In genomic region chr11:90664345-90664986, GRCm38 (mm10) we compare ENCODE assay signal across 8 mouse cellular contexts. TPM values are rescaled to one million over a fixed set of nuclear protein-coding genes. Genes with fewer than 3 reads are reported as not detected.
DNase-seq lines count a peak whose midpoint lies in the region; ATAC-seq and TF ChIP-seq lines count a peak whose summit lies in the region.

No protein-coding gene starts in this region.

- no peaks in the 10 kb centered on the region for H3K9me3 ChIP-seq in lung, embryonic 16.5 days (ENCODE audit: control insufficient read depth, low read length)
- no peaks in the 10 kb centered on the region for H3K9me3 ChIP-seq in forebrain, embryonic 14.5 days (replicated peaks; ENCODE audit: control insufficient read depth, low read length)
- no peaks in the 10 kb centered on the region for H3K9me3 ChIP-seq in liver, embryonic 14.5 days (ENCODE audit: control insufficient read depth, low read length)
- H3K9me3 ChIP-seq in stomach, postnatal 0 days (ENCODE audit: control insufficient read depth, low read length), result no peaks in the 10 kb centered on the region

- peak; percentile 49 for ATAC-seq in lung, embryonic 16.5 days (ENCODE audit: low read depth)
- ATAC-seq in forebrain, embryonic 14.5 days, result no peak
- peak; percentile 84 for ATAC-seq in liver, embryonic 14.5 days (ENCODE audit: insufficient read depth)
- no peak; the same call in 1 of the 2 replicates for ATAC-seq in stomach, postnatal 0 days (ENCODE audit: low FRiP score, low TSS enrichment)

- TF ChIP-seq EP300 in liver, embryonic 14.5 days (IDR thresholded peaks at IDR 0.05; ENCODE audit: low read depth), result peak; percentile 90
- no peak for TF ChIP-seq EP300 in stomach, postnatal 0 days (optimal IDR thresholded peaks at IDR 0.05)

- peaks cover under 1% of the 10 kb centered on the region; the same call in 1 of the 2 replicates for H3K36me3 ChIP-seq in lung, embryonic 16.5 days (ENCODE audit: control insufficient read depth, insufficient read depth, low read length)
- 0 out of 2 replicates have a peak, but pooled peaks cover under 1% of the 10 kb centered on the region for H3K36me3 ChIP-seq in forebrain, embryonic 14.5 days (ENCODE audit: control insufficient read depth, insufficient read depth, low read length)
- H3K36me3 ChIP-seq in liver, embryonic 14.5 days (replicated peaks; ENCODE audit: control insufficient read depth, insufficient read depth, low read depth), result peaks cover 46% of the 10 kb centered on the region
- H3K36me3 ChIP-seq in stomach, postnatal 0 days (ENCODE audit: control insufficient read depth, insufficient read depth, low read length), result 0 out of 2 replicates have a peak, but pooled peaks cover 5% of the 10 kb centered on the region

- H3K9ac ChIP-seq in lung, embryonic 16.5 days (ENCODE audit: low read length), result 0 out of 2 replicates have a peak overlapping the region, but pooled peaks have one; percentile 23
- no peak overlapping the region for H3K9ac ChIP-seq in forebrain, embryonic 14.5 days (ENCODE audit: low read length)
- peak overlapping the region; percentile 67 for H3K9ac ChIP-seq in liver, embryonic 14.5 days (replicated peaks)
- 0 out of 2 replicates have a peak overlapping the region, but pooled peaks have one; percentile 8 for H3K9ac ChIP-seq in stomach, postnatal 0 days (ENCODE audit: low read length)

- no peaks in the 10 kb centered on the region for H3K27me3 ChIP-seq in lung, embryonic 16.5 days (ENCODE audit: control insufficient read depth, insufficient read depth, low read depth, low read length)
- H3K27me3 ChIP-seq in forebrain, embryonic 14.5 days (replicated peaks; ENCODE audit: control insufficient read depth, insufficient read depth, low read length), result no peaks in the 10 kb centered on the region
- H3K27me3 ChIP-seq in liver, embryonic 14.5 days (ENCODE audit: control insufficient read depth, insufficient read depth, low read length), result no peaks in the 10 kb centered on the region
- H3K27me3 ChIP-seq in stomach, postnatal 0 days (ENCODE audit: control insufficient read depth, insufficient read depth, low read length), result no peaks in the 10 kb centered on the region

- peak overlapping the region; percentile 91 for H3K27ac ChIP-seq in lung, embryonic 16.5 days (ENCODE audit: low read length)
- peak overlapping the region; percentile 61; the same call in 1 of the 2 replicates for H3K27ac ChIP-seq in forebrain, embryonic 14.5 days (ENCODE audit: low read depth, low read length)
- peak overlapping the region; percentile 92 for H3K27ac ChIP-seq in liver, embryonic 14.5 days
- H3K27ac ChIP-seq in stomach, postnatal 0 days (replicated peaks), result peak overlapping the region; percentile 75

- no peak for TF ChIP-seq CTCF in liver, embryonic 14.5 days (IDR thresholded peaks at IDR 0.05; ENCODE audit: low read depth)
- TF ChIP-seq CTCF in stomach, postnatal 0 days (IDR thresholded peaks at IDR 0.05; ENCODE audit: low read depth), result no peak

- no peak overlapping the region for H3K4me3 ChIP-seq in lung, embryonic 16.5 days (ENCODE audit: low read length)
- no peak overlapping the region for H3K4me3 ChIP-seq in forebrain, embryonic 14.5 days (ENCODE audit: low read depth, low read length)
- peak overlapping the region; percentile 24 to 41; a peak in 3 of 4 replicates for H3K4me3 ChIP-seq in liver, embryonic 14.5 days (ENCODE audit: insufficient read depth in 1 of 2, low read depth in 2 of 2, low read length in 2 of 2)
- H3K4me3 ChIP-seq in stomach, postnatal 0 days (ENCODE audit: low read depth, low read length), result no peak overlapping the region

- H3K4me2 ChIP-seq in lung, embryonic 16.5 days (ENCODE audit: low read depth, low read length), result peak overlapping the region; percentile 29
- H3K4me2 ChIP-seq in forebrain, embryonic 14.5 days (ENCODE audit: low read length), result no peak overlapping the region
- H3K4me2 ChIP-seq in liver, embryonic 14.5 days (ENCODE audit: low read depth), result peak overlapping the region; percentile 58
- peak overlapping the region; percentile 40; the same call in 1 of the 2 replicates for H3K4me2 ChIP-seq in stomach, postnatal 0 days (replicated peaks; ENCODE audit: low read depth)

- peaks cover 31% of the 10 kb centered on the region for H3K4me1 ChIP-seq in lung, embryonic 16.5 days (replicated peaks; ENCODE audit: control insufficient read depth, insufficient read depth, low read length)
- peaks cover 17% of the 10 kb centered on the region for H3K4me1 ChIP-seq in forebrain, embryonic 14.5 days (ENCODE audit: control insufficient read depth, insufficient read depth, low read length)
- peaks cover 55 to 57% of the 10 kb centered on the region in 2 experiments for H3K4me1 ChIP-seq in liver, embryonic 14.5 days (replicated peaks; ENCODE audit: control insufficient read depth in 2 of 2, insufficient read depth in 2 of 2, low read length in 1 of 2)
- H3K4me1 ChIP-seq in stomach, postnatal 0 days (replicated peaks; ENCODE audit: control insufficient read depth, insufficient read depth), result peaks cover 11% of the 10 kb centered on the region; the same call in 1 of the 2 replicates

- DNase-seq in lung, postnatal 25 days (ENCODE audit: low spot score), result no peak
- peak; percentile 32 for DNase-seq in forebrain, embryonic 14.5 days (ENCODE audit: low spot score)
- peak; percentile 81 to 87 (median 87) for DNase-seq in liver, embryonic 14.5 days (ENCODE audit: low read depth in 3 of 3, low spot score in 3 of 3)
- no peak for DNase-seq in stomach, postnatal 0 days (ENCODE audit: low spot score)
- no peak for DNase-seq in ovary, adult 18-20 months (ENCODE audit: low spot score)
- no peak for DNase-seq in layer of hippocampus, postnatal 14 days (ENCODE audit: low spot score in 2 of 2)
- no peak for DNase-seq in cerebellum, adult 18-20 months

- 2% methylated on average over 8 of the region's 8 CpGs for WGBS in lung, embryonic 16.5 days
- WGBS in forebrain, embryonic 14.5 days, result 20% methylated on average over 8 of the region's 8 CpGs
- 8% methylated on average over 8 of the region's 8 CpGs for WGBS in liver, embryonic 14.5 days (ENCODE audit: insufficient replicate concordance)
- WGBS in stomach, postnatal 0 days, result 8% methylated on average over 8 of the region's 8 CpGs

RNA-seq across cellular contexts. Expression of gene Tom1l1, which starts 23.7 kb away (rescaled TPM):
- 40.3 and 41.7 TPM in 2 replicates for polyA plus RNA-seq in lung, embryonic 16.5 days (2015; fragmentation: Nextera tagmentation; extraction: Ambion mirVana)
- 13.9 and 14.0 TPM in 2 replicates for polyA plus RNA-seq in forebrain, embryonic 14.5 days (2014; fragmentation: Nextera tagmentation; extraction: Ambion mirVana)
- 13.6 and 26.6 TPM in 2 replicates for polyA plus RNA-seq in liver, embryonic 14.5 days (2012; rRNA removed)
- polyA plus RNA-seq in liver, embryonic 14.5 days (2014; fragmentation: Nextera tagmentation; extraction: Ambion mirVana), result 58.9 and 60.6 TPM in 2 replicates
- polyA plus RNA-seq in stomach, postnatal 0 days (2015; fragmentation: Nextera tagmentation; extraction: Ambion mirVana), result 36.5 and 37.1 TPM in 2 replicates
- 10 to 100 TPM; 21.0 to 22.6 TPM for total RNA-seq in layer of hippocampus, postnatal 14 days (2021)

RNA-seq across cellular contexts. Expression of gene Cox11, which starts 26.5 kb away (rescaled TPM):
- 27.2 and 29.3 TPM in 2 replicates for polyA plus RNA-seq in lung, embryonic 16.5 days (2015; fragmentation: Nextera tagmentation; extraction: Ambion mirVana)
- polyA plus RNA-seq in forebrain, embryonic 14.5 days (2014; fragmentation: Nextera tagmentation; extraction: Ambion mirVana), result 21.4 and 22.1 TPM in 2 replicates
- 16.3 and 17.4 TPM in 2 replicates for polyA plus RNA-seq in liver, embryonic 14.5 days (2012; rRNA removed)
- polyA plus RNA-seq in liver, embryonic 14.5 days (2014; fragmentation: Nextera tagmentation; extraction: Ambion mirVana), result 16.0 and 17.3 TPM in 2 replicates
- polyA plus RNA-seq in stomach, postnatal 0 days (2015; fragmentation: Nextera tagmentation; extraction: Ambion mirVana), result 23.6 and 28.4 TPM in 2 replicates
- 10 to 100 TPM; 21.5 to 27.0 TPM for total RNA-seq in layer of hippocampus, postnatal 14 days (2021)

RNA-seq across cellular contexts. Expression of gene Stxbp4, which starts 26.6 kb away (rescaled TPM):
- polyA plus RNA-seq in lung, embryonic 16.5 days (2015; fragmentation: Nextera tagmentation; extraction: Ambion mirVana), result 20.5 and 22.4 TPM in 2 replicates
- 14.7 and 16.8 TPM in 2 replicates for polyA plus RNA-seq in forebrain, embryonic 14.5 days (2014; fragmentation: Nextera tagmentation; extraction: Ambion mirVana)
- 2.1 and 2.6 TPM in 2 replicates for polyA plus RNA-seq in liver, embryonic 14.5 days (2012; rRNA removed)
- polyA plus RNA-seq in liver, embryonic 14.5 days (2014; fragmentation: Nextera tagmentation; extraction: Ambion mirVana), result 4.8 and 6.2 TPM in 2 replicates
- polyA plus RNA-seq in stomach, postnatal 0 days (2015; fragmentation: Nextera tagmentation; extraction: Ambion mirVana), result 2.7 and 3.4 TPM in 2 replicates
- 10 to 100 TPM in 1 of 2 experiments, 1 to 10 TPM in 1; 9.4 to 12.2 TPM for total RNA-seq in layer of hippocampus, postnatal 14 days (2021)

Comparison
In these comparisons a context has a peak if more than half of its experiments do, and no peak if none do; other contexts are left out.
1. ATAC-seq: peak in lung, embryonic 16.5 days (single experiment) and liver, embryonic 14.5 days (single experiment); none in forebrain, embryonic 14.5 days (single experiment) and stomach, postnatal 0 days (single experiment).
2. H3K4me3 ChIP-seq: peak in liver, embryonic 14.5 days (2 of 2); none in lung, embryonic 16.5 days (single experiment), forebrain, embryonic 14.5 days (single experiment) and stomach, postnatal 0 days (single experiment).
3. DNase-seq: peak in forebrain, embryonic 14.5 days (single experiment) and liver, embryonic 14.5 days (3 of 3); none in lung, postnatal 25 days (single experiment), stomach, postnatal 0 days (single experiment), ovary, adult 18-20 months (single experiment), layer of hippocampus, postnatal 14 days (0 of 2) and cerebellum, adult 18-20 months (0 of 2).
4. Peak in every context shown above with its lines, with median percentiles within 50 percentile points of each other: H3K27ac ChIP-seq.